Mouse (Mus musculus) cerebellum, adult 2 months (tissue): Measurements from ENCODE around the gene Hectd4.

Experiments
- CTCF ChIP-seq: fragments of 200-500 bp; IDR thresholded peaks from 2 replicates; pipeline ENCODE4 v1.5.1; 2011; ENCODE audit warnings: low read depth, mild to moderate bottlenecking, control low read depth, low read length, moderate library complexity, borderline replicate concordance; ENCODE audit not compliant: insufficient read depth
- POLR2A ChIP-seq: fragments of 200-500 bp; IDR thresholded peaks from 2 replicates; pipeline ENCODE4 v1.6.1; 2011; ENCODE audit warnings: low read length, control low read depth, borderline replicate concordance; ENCODE audit not compliant: insufficient read depth

DNA sequence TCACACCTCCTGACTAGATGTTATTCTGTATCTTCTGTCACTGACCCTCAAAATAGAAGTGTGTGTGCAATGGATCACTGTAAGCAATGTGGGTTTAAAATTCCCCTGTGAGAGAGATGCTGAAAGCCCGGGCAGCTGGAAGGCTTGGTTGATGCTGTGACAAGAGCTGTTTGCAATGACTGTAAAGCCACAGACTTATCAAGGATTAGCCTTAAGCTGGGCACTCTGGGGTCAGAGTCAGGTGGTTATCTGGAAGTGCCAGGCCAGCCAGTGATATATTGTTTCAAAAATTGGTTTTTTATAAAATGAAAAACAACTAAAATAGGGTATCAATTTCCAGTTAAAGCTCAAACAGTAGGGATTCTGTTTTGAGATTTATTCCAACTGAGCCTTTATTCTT, 56.8 kb downstream of the Hectd4 start:
- TF ChIP-seq POLR2A: no peak
- no peak for TF ChIP-seq CTCF
